Mouse (Mus musculus) heart, embryonic 11.5 days (tissue): Measurements from ENCODE around the gene Bach2. TPM values are rescaled to one million over a fixed set of nuclear protein-coding genes. Genes with fewer than 3 reads are reported as not detected.

Source experiments
- ATAC-seq: fragments of 200-750 bp; cut with Nextera tagmentation; replicated peaks from 2 replicates; pipeline ENCODE4 v1.8.0; 2017; ENCODE audit warnings: moderate library complexity; ENCODE audit not compliant: insufficient number of reproducible peaks, low FRiP score, low TSS enrichment
- H3K27ac ChIP-seq: fragments of 300-500 bp; sonication (generic); 2 replicates; pipeline ENCODE4 v1.5.1; 2014; ENCODE audit warnings: mild to moderate bottlenecking, low read depth, low read length
- H3K27me3 ChIP-seq: fragments of 300-500 bp; sonication (generic); 2 replicates; pipeline ENCODE4 v1.6.1; 2014; ENCODE audit warnings: mild to moderate bottlenecking, low read length, mixed read lengths; ENCODE audit not compliant: control insufficient read depth, insufficient read depth
- H3K36me3 ChIP-seq: fragments of 300-500 bp; sonication (generic); 2 replicates; pipeline ENCODE4 v1.6.1; 2014; ENCODE audit warnings: mild to moderate bottlenecking, low read length, moderate library complexity, mixed read lengths; ENCODE audit not compliant: control insufficient read depth, insufficient read depth
- H3K4me1 ChIP-seq: fragments of 300-500 bp; sonication (generic); 2 replicates; pipeline ENCODE4 v1.6.1; 2014; ENCODE audit warnings: low read length; ENCODE audit not compliant: control insufficient read depth, insufficient read depth
- H3K4me2 ChIP-seq: fragments of 300-500 bp; sonication (generic); 2 replicates; pipeline ENCODE4 v1.6.1; 2014; ENCODE audit warnings: mild to moderate bottlenecking, moderate library complexity
- H3K4me3 ChIP-seq: fragments of 300-500 bp; sonication (generic); 2 replicates; pipeline ENCODE4 v1.5.1; 2014; ENCODE audit warnings: low read depth, low read length
- H3K9ac ChIP-seq: fragments of 300-500 bp; sonication (generic); 2 replicates; pipeline ENCODE4 v1.6.1; 2014; ENCODE audit warnings: mild to moderate bottlenecking, low read depth, low read length, moderate library complexity
- H3K9me3 ChIP-seq: fragments of 300-500 bp; sonication (generic); replicated peaks from 2 replicates; pipeline ENCODE4 v1.6.1; 2016; ENCODE audit warnings: low read length; ENCODE audit not compliant: control insufficient read depth
- WGBS: fragments of 180-500 bp; shearing (Covaris S2); extraction: QIAGEN DNeasy Blood & Tissue Kit; methylation state at CpG from one replicate; pipeline ENCODE4 v1.1.7; 2014; ENCODE audit not compliant: insufficient replicate concordance; 5-methylcytosine and 5-hydroxymethylcytosine counted together
- polyA plus RNA-seq: library from polyadenylated mRNA; unstranded; fragments of >200 nt; fragmentation: Nextera tagmentation; extraction: Ambion mirVana; gene quantifications from 2 replicates; pipeline ENCODE4 v1.2.1, GENCODE M21; 2014

Gene Bach2
- polyA plus RNA-seq, 1 experiment from 2014 or later, result 8.0 TPM

- no peaks in the 10 kb centered on the region for H3K9me3 ChIP-seq
- H3K9ac ChIP-seq, result no peak overlapping the region
- H3K4me2 ChIP-seq, result no peak overlapping the region
- H3K36me3 ChIP-seq, result no peaks in the 10 kb centered on the region
- no peaks in the 10 kb centered on the region for H3K27me3 ChIP-seq
- no peak overlapping the region for H3K4me3 ChIP-seq
- H3K4me1 ChIP-seq, result peaks cover 36% of the 10 kb centered on the region
- no peak for ATAC-seq
- H3K27ac ChIP-seq, result no peak overlapping the region
- WGBS, result 30% methylated on average over 2 of the region's 2 CpGs
These were observed 285.7 kb downstream of the Bach2 start for GRCm38 (mm10) chr4:32524282-32524681.

DNA sequence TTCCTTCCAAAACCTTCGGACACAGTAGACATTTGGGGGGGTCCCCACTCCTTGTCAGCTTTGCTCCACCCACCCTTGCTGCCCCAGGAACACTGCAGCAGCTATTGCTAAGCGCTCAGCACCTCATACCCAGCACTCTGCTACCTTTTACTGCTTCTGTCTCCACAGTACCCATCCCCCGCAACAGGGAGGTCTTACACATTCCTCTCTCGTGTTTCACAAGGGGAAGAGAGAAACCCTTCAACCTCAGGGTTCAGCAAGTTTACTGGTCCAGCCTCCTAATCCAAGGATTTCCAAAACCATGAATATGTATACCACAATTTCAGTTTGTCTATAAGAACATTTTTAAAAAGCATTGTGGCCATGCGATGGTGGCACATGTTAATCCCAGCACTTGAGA is 286.4 kb downstream of the Bach2 start:
- H3K9me3 ChIP-seq, result no peaks in the 10 kb centered on the region
- H3K36me3 ChIP-seq, result no peaks in the 10 kb centered on the region
- H3K4me2 ChIP-seq, result no peak overlapping the region
- no peaks in the 10 kb centered on the region for H3K27me3 ChIP-seq
- no peak overlapping the region for H3K27ac ChIP-seq
- no peak for ATAC-seq
- no peak overlapping the region for H3K4me3 ChIP-seq
- WGBS, result 71% methylated on average over 5 of the region's 5 CpGs
- H3K9ac ChIP-seq, result no peak overlapping the region
- peaks cover 32% of the 10 kb centered on the region for H3K4me1 ChIP-seq

DNA sequence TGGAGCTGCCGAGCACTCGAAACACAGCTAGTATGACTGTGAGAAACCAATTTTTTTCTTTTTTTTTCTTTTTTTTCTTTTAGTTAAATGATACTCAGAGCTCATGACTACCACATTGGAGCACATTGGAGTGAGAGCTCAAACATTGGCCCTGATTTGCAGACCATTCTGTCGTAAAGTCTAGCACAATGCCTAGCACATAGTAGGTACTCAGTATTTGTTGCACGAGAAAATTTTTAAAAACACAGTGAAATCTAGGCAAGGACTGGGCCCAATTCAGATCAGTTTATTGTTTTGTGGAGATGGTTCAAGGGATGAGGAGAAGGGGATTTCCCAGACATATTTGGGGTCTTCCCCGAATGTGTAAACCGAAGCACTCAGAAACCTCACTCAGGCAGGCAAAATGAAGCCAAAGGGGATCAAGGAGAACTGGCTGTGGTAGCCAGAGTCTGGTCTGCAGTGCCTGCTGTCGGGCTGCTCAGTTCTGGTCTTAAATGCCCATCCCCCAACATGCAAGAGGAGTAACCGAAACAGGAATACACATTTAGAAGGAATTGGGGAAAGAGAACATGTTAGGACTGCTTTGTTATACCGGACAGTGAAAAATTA is 287.7 kb downstream of the Bach2 start:
- Histone ChIP-seq H3K9me3 (no peaks in the 10 kb centered on the region), H3K4me2 (no peak overlapping the region), H3K9ac (no peak overlapping the region), H3K36me3 (no peaks in the 10 kb centered on the region), H3K4me1 (peaks cover 32% of the 10 kb centered on the region), H3K27me3 (no peaks in the 10 kb centered on the region), H3K27ac (no peak overlapping the region), H3K4me3 (no peak overlapping the region)
- 72% methylated on average over 9 of the region's 9 CpGs for WGBS
- ATAC-seq, result no peak

DNA sequence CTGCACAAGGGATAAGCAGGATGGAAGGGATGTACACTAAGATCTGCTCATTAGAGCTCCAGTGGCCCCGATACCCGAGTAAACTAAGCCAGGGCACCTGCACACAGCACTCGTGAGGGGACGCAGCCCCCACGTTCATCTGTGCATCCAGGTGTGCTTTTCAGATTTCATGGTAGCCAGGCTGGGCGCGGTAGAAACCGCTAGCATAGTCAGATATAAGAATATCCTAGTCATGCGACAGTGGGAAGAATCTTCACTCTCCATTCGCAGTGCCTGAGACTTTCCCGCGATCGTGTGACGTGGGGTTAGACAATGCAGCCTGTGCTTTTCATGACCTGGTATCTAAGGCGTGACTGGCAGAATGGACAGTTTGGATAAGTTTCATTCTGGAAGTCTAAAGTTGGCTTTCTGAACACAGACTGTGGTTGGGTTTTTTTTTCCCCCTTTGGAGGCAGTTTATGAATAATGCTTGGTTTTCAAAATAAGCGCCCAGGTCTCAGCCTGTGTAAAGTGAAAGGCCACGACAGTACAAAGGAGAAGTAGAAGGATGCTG is 290.9 kb downstream of the Bach2 start:
- Histone ChIP-seq H3K9ac (no peak overlapping the region), H3K27me3 (no peaks in the 10 kb centered on the region), H3K4me2 (no peak overlapping the region), H3K36me3 (no peaks in the 10 kb centered on the region), H3K27ac (no peak overlapping the region), H3K9me3 (no peaks in the 10 kb centered on the region), H3K4me3 (no peak overlapping the region), H3K4me1 (peaks cover 27% of the 10 kb centered on the region)
- 85% methylated on average over 17 of the region's 17 CpGs for WGBS
- ATAC-seq, result no peak

DNA sequence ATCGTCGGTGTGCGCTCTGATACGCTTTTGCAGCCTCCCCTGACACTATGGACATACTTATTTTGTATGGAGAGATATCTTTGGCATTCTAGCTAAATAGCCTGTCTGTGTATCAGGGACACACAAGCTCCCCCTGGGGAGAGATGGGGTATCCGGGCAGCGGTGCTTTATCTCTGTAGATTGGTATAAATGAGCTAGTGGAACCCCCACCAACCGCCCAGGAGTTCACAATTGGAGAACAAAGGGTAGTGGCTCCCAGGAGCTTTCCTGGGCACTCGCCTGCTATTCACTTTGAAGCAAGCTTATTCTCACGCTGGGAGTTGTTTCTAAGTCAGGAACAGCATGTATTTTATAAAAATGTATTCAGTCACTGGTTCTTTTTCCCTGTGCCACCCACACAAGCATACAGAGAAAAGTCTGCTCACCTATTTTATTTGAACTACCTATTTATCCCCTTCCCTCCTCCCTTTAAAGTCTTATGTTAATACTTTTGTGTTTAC is 291.9 kb downstream of the Bach2 start:
- peaks cover 22% of the 10 kb centered on the region for H3K4me1 ChIP-seq
- H3K4me2 ChIP-seq, result peak overlapping the region; percentile 46
- ATAC-seq, result no peak
- 57% methylated on average over 9 of the region's 9 CpGs for WGBS
- H3K27ac ChIP-seq, result no peak overlapping the region
- no peaks in the 10 kb centered on the region for H3K27me3 ChIP-seq
- H3K9ac ChIP-seq, result no peak overlapping the region
- no peaks in the 10 kb centered on the region for H3K36me3 ChIP-seq
- H3K9me3 ChIP-seq, result no peaks in the 10 kb centered on the region
- no peak overlapping the region for H3K4me3 ChIP-seq

- peaks cover 24% of the 10 kb centered on the region for H3K4me1 ChIP-seq
- no peaks in the 10 kb centered on the region for H3K27me3 ChIP-seq
- H3K4me3 ChIP-seq, result 0 out of 2 replicates have a peak overlapping the region, but pooled peaks have one; percentile 14
- no peak for ATAC-seq
- no peaks in the 10 kb centered on the region for H3K9me3 ChIP-seq
- WGBS, result 49% methylated on average over 28 of the region's 28 CpGs
- peak overlapping the region; percentile 46 for H3K4me2 ChIP-seq
- no peak overlapping the region for H3K9ac ChIP-seq
- H3K36me3 ChIP-seq, result no peaks in the 10 kb centered on the region
- peak overlapping the region; percentile 29; the same call in 1 of the 2 replicates for H3K27ac ChIP-seq
These were observed 292.6 kb downstream of the Bach2 start for GRCm38 (mm10) chr4:32530921-32531846.

GRCm38 (mm10) chr4:32532079-32532478 is 293.5 kb downstream of the Bach2 start:
- H3K4me1 ChIP-seq, result peaks cover 33% of the 10 kb centered on the region
- no peak overlapping the region for H3K4me3 ChIP-seq
- H3K36me3 ChIP-seq, result no peaks in the 10 kb centered on the region
- no peak for ATAC-seq
- no peaks in the 10 kb centered on the region for H3K9me3 ChIP-seq
- H3K27ac ChIP-seq, result 0 out of 2 replicates have a peak overlapping the region, but pooled peaks have one; percentile 29
- H3K27me3 ChIP-seq, result no peaks in the 10 kb centered on the region
- no peak overlapping the region for H3K4me2 ChIP-seq
- H3K9ac ChIP-seq, result no peak overlapping the region
- WGBS, result 62% methylated on average over 8 of the region's 8 CpGs

- Histone ChIP-seq H3K27ac (no peak overlapping the region), H3K9ac (no peak overlapping the region), H3K9me3 (no peaks in the 10 kb centered on the region), H3K36me3 (no peaks in the 10 kb centered on the region), H3K4me3 (no peak overlapping the region), H3K27me3 (no peaks in the 10 kb centered on the region), H3K4me2 (no peak overlapping the region), H3K4me1 (peaks cover 39% of the 10 kb centered on the region)
- WGBS, result 52% methylated on average over 7 of the region's 7 CpGs
- ATAC-seq, result no peak
These were observed 295.1 kb downstream of the Bach2 start for GRCm38 (mm10) chr4:32533735-32534134.
